Mouse (Mus musculus) kidney, postnatal 14 days (tissue): Measurements from ENCODE around the gene Krt1.

Experiments
- DNase-seq: peaks from one replicate; pipeline ENCODE4 v3.0.0; 2022; ENCODE audit warnings: mixed read lengths

The Krt1 gene

GRCm38 (mm10) chr15:101803052-101803822 lies 47.4 kb downstream of the Krt1 start:
- DNase-seq, result no peak

GRCm38 (mm10) chr15:101802296-101802835 lies 48.2 kb downstream of the Krt1 start, which contains the start of gene Krt73:
Gene Krt73, minus strand, starts transcription at chr15:101802346.
- no peak for DNase-seq
